Mouse (Mus musculus): ENCODE measurements around the gene Lonp1. TPM values are rescaled to one million over a fixed set of nuclear protein-coding genes. Genes with fewer than 3 reads are reported as not detected.

The Lonp1 gene
- total and polyA plus RNA-seq, 3 experiments: 95.9 to 131 (median 113) TPM

GRCm38 (mm10) chr17:56605431-56605830 is 21.3 kb downstream of the Lonp1 start:
- TF ChIP-seq EP300 (IDR thresholded peaks at IDR 0.05; ENCODE audit: insufficient read depth, low read depth, low read length): no peak
- no peak for TF ChIP-seq POLR2A (IDR thresholded peaks at IDR 0.05; ENCODE audit: insufficient read depth, low read depth, low read length)
- TF ChIP-seq CTCF (IDR thresholded peaks at IDR 0.05): no peak
- intact Hi-C loops (cut with DNase I): no loop called here
- WGBS: 86% methylated on average over 9 of the region's 9 CpGs

GRCm38 (mm10) chr17:56604422-56604821 is 22.3 kb downstream of the Lonp1 start:
- TF ChIP-seq POLR2A (IDR thresholded peaks at IDR 0.05; ENCODE audit: insufficient read depth, low read depth, low read length) (no peak), EP300 (IDR thresholded peaks at IDR 0.05; ENCODE audit: insufficient read depth, low read depth, low read length) (no peak), CTCF (IDR thresholded peaks at IDR 0.05) (no peak)
- DNase-seq: no peak
- intact Hi-C loops (cut with DNase I): no loop called here

More at GRCm38 (mm10) chr17:56605431-56605830, 21.3 kb downstream of the Lonp1 start:
- Histone ChIP-seq H3K27me3 (ENCODE audit: control insufficient read depth, insufficient read depth, low read length) (no peaks in the 10 kb centered on the region), H3K4me1 (ENCODE audit: control insufficient read depth, insufficient read depth, low read length) (peaks cover 6% of the 10 kb centered on the region), H3K4me3 (no peak overlapping the region), H3K9ac (ENCODE audit: low read depth, low read length) (no peak overlapping the region), H3K27ac (no peak overlapping the region), H3K79me2 (replicated peaks; ENCODE audit: control insufficient read depth, insufficient read depth, low read length) (no peaks in the 10 kb centered on the region), H3K36me3 (ENCODE audit: control insufficient read depth, insufficient read depth, low read length) (no peaks in the 10 kb centered on the region)
- DNase-seq: peak in 1 of 2 experiments; percentile 22

GRCm38 (mm10) chr17:56604070-56604380 is 22.7 kb downstream of the Lonp1 start:
- no peaks in the 10 kb centered on the region for H3K27me3 ChIP-seq (ENCODE audit: control insufficient read depth, insufficient read depth, low read length)
- DNase-seq: peak in 1 of 2 experiments; percentile 17
- intact Hi-C loops (cut with DNase I): no loop called here
- H3K79me2 ChIP-seq (replicated peaks; ENCODE audit: control insufficient read depth, insufficient read depth, low read length): no peaks in the 10 kb centered on the region
- H3K9ac ChIP-seq (ENCODE audit: low read depth, low read length): no peak overlapping the region
- peaks cover 2% of the 10 kb centered on the region for H3K4me1 ChIP-seq (ENCODE audit: control insufficient read depth, insufficient read depth, low read length)
- no peak overlapping the region for H3K4me3 ChIP-seq
- H3K27ac ChIP-seq: no peak overlapping the region
- H3K36me3 ChIP-seq (ENCODE audit: control insufficient read depth, insufficient read depth, low read length): no peaks in the 10 kb centered on the region
- 84% methylated on average over 9 of the region's 9 CpGs for WGBS
- no peak for TF ChIP-seq EP300 (IDR thresholded peaks at IDR 0.05; ENCODE audit: insufficient read depth, low read depth, low read length)

More at GRCm38 (mm10) chr17:56604422-56604821, 22.3 kb downstream of the Lonp1 start:
- 86% methylated on average over 3 of the region's 3 CpGs for WGBS
- Histone ChIP-seq H3K79me2 (replicated peaks; ENCODE audit: control insufficient read depth, insufficient read depth, low read length) (no peaks in the 10 kb centered on the region), H3K36me3 (ENCODE audit: control insufficient read depth, insufficient read depth, low read length) (no peaks in the 10 kb centered on the region), H3K9ac (ENCODE audit: low read depth, low read length) (no peak overlapping the region), H3K27me3 (ENCODE audit: control insufficient read depth, insufficient read depth, low read length) (no peaks in the 10 kb centered on the region), H3K27ac (no peak overlapping the region), H3K4me3 (no peak overlapping the region), H3K4me1 (ENCODE audit: control insufficient read depth, insufficient read depth, low read length) (peaks cover 2% of the 10 kb centered on the region)

GRCm38 (mm10) chr17:56603186-56604069 is 23.3 kb downstream of the Lonp1 start:
- H3K27me3 ChIP-seq (ENCODE audit: control insufficient read depth, insufficient read depth, low read length): no peaks in the 10 kb centered on the region
- WGBS: 93% methylated on average over 28 of the region's 28 CpGs
- TF ChIP-seq EP300 (IDR thresholded peaks at IDR 0.05; ENCODE audit: insufficient read depth, low read depth, low read length): no peak
- TF ChIP-seq CTCF (IDR thresholded peaks at IDR 0.05): no peak
- no peak for TF ChIP-seq POLR2A (IDR thresholded peaks at IDR 0.05; ENCODE audit: insufficient read depth, low read depth, low read length)
- no peak overlapping the region for H3K27ac ChIP-seq
- no peak overlapping the region for H3K4me3 ChIP-seq
- H3K9ac ChIP-seq (ENCODE audit: low read depth, low read length): no peak overlapping the region
- no peaks in the 10 kb centered on the region for H3K36me3 ChIP-seq (ENCODE audit: control insufficient read depth, insufficient read depth, low read length)
- H3K79me2 ChIP-seq (replicated peaks; ENCODE audit: control insufficient read depth, insufficient read depth, low read length): no peaks in the 10 kb centered on the region
- H3K4me1 ChIP-seq (ENCODE audit: control insufficient read depth, insufficient read depth, low read length): no peaks in the 10 kb centered on the region
- intact Hi-C loops (cut with DNase I): no loop called here
- peak in 1 of 2 experiments; percentile 22 for DNase-seq

- intact Hi-C loops (cut with DNase I): no loop called here
- DNase-seq: peak in 1 of 2 experiments; percentile 44
- no peak overlapping the region for H3K27ac ChIP-seq
These were observed 33.0 kb downstream of the Lonp1 start for GRCm38 (mm10) chr17:56593527-56594271.

GRCm38 (mm10) chr17:56592553-56592952 is 34.1 kb downstream of the Lonp1 start:
- Histone ChIP-seq H3K9ac (ENCODE audit: low read depth, low read length) (no peak overlapping the region), H3K27ac (no peak overlapping the region), H3K36me3 (ENCODE audit: control insufficient read depth, insufficient read depth, low read length) (peaks cover 13% of the 10 kb centered on the region; the same call in 1 of the 2 replicates), H3K4me1 (ENCODE audit: control insufficient read depth, insufficient read depth, low read length) (peaks cover 5% of the 10 kb centered on the region), H3K27me3 (ENCODE audit: control insufficient read depth, insufficient read depth, low read length) (no peaks in the 10 kb centered on the region), H3K4me3 (no peak overlapping the region), H3K79me2 (replicated peaks; ENCODE audit: control insufficient read depth, insufficient read depth, low read length) (peaks cover 11% of the 10 kb centered on the region)
- no peak for DNase-seq
- intact Hi-C loops (cut with DNase I): no loop called here
- TF ChIP-seq POLR2A (IDR thresholded peaks at IDR 0.05; ENCODE audit: insufficient read depth, low read depth, low read length) (no peak), EP300 (IDR thresholded peaks at IDR 0.05; ENCODE audit: insufficient read depth, low read depth, low read length) (no peak)

More at GRCm38 (mm10) chr17:56593527-56594271, 33.0 kb downstream of the Lonp1 start:
- 0 out of 2 replicates have a peak, but pooled peaks have one; percentile 3 for TF ChIP-seq EP300 (IDR thresholded peaks at IDR 0.05; ENCODE audit: insufficient read depth, low read depth, low read length)
- no peak for TF ChIP-seq CTCF (IDR thresholded peaks at IDR 0.05)
- Histone ChIP-seq H3K9ac (ENCODE audit: low read depth, low read length) (no peak overlapping the region), H3K27me3 (ENCODE audit: control insufficient read depth, insufficient read depth, low read length) (no peaks in the 10 kb centered on the region), H3K36me3 (ENCODE audit: control insufficient read depth, insufficient read depth, low read length) (peaks cover 5% of the 10 kb centered on the region; the same call in 1 of the 2 replicates), H3K79me2 (replicated peaks; ENCODE audit: control insufficient read depth, insufficient read depth, low read length) (peaks cover 6% of the 10 kb centered on the region), H3K4me3 (no peak overlapping the region), H3K4me1 (ENCODE audit: control insufficient read depth, insufficient read depth, low read length) (no peaks in the 10 kb centered on the region; the same call in none of the 2 replicates)
- WGBS: 54% methylated on average over 8 of the region's 8 CpGs
